Mouse (Mus musculus): ENCODE measurements around the gene Plekhj1.
"Not testable (repeated sequence)": the region's sequence is repeated elsewhere in the genome, so short reads cannot be mapped to it uniquely, and the experiment has no call there.

The Plekhj1 gene

DNA sequence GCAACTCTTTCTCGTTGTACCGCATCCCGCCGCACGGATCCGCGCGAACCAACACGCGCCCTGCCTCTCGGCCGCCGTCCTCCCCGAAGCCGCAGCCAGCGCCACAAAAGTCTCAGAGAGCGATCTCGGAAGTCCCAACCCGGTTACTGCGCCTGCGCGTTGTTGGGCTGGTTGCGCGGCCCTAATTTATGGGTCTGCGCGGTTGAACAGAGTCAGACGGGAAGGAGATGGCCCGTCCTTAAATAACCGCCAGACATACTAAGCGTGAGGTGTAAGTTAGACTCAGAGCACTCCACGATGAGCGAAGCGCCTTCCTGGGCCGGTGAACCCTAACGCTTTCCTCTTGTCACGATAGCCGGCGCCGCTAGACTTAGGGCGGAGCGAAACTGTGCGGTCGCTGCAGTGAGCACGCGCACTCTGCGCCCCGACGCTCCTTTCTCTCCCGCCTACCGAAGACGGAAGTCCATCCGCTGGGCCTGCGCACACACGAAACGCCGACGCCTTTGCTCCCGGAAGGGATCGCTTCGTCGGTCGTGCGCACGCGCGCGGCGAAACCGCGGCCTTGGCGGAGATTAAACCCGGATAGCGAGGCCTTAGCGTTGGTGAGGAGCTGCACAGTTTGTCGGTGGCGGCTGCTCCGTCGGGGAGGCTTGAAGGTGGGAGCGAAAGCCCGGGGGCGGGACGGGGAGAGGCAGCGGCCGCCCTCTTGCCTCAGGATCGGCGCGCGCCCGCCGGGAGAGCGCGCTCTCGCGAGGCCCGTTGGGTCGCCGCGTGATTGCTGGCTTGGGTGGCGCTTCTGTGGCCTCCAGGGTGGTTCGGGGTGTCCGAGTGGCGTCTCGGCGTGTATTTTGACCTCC, at the start of gene Plekhj1, which contains the start of gene Sf3a2:
Plekhj1 (minus strand) TSS at position 477 of the 857 bp plus-strand sequence.
Sf3a2 (plus strand) TSS at position 49 of the 857 bp plus-strand sequence.
- DNase-seq: peak; percentile 97

DNA sequence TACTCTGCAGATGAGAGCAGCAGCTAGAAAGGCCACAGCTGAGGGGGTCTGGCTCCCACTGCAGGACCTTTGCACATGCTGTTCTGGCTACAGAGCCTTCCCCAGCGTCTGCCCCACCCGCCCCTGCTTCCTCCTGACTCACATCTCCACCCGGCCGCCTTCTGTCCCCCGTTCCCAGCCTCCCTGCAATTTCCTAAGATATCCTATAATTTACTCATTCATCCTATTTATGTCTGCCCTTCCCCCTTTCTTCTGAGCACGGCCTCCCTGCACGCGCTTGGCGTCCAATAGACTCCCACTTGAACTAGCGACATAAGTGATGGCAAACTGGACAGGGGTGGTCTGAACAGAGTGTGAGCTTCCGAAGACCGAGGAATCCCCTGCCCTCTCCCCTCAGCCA, 47.3 kb upstream of the Plekhj1 start:
- peak; percentile 54 for DNase-seq

DNA sequence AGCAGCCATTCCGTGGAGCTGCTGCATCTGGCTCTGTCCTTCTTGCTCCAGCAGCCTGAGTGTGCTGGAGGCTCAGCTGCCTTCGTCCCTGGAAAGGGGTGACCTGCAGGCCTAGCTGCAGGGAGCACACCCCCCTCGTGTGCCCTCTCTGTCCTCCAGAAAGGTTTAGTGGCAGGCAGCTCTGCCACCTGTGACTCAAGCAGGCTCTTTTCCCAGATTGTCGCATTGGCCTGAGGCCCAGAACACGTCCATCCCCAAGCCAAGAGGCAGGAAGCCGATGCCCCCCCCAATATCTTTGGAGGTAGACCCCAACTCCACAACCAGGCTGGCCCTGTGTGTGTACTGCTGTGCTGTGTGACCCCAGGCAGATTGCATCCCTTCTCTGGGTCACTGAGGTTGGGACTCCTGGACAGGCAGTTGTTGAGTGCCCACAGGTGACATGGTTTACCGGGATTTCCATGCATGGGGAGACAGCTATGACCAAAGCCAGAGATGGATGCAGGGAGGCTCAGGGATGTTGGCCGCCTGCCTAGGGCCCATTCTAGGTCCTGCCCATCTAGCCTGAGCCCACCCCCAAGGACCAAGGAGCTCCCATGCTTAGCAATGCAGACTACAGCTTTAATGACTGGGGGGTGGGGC, 46.7 kb upstream of the Plekhj1 start:
- no peak for DNase-seq

DNA sequence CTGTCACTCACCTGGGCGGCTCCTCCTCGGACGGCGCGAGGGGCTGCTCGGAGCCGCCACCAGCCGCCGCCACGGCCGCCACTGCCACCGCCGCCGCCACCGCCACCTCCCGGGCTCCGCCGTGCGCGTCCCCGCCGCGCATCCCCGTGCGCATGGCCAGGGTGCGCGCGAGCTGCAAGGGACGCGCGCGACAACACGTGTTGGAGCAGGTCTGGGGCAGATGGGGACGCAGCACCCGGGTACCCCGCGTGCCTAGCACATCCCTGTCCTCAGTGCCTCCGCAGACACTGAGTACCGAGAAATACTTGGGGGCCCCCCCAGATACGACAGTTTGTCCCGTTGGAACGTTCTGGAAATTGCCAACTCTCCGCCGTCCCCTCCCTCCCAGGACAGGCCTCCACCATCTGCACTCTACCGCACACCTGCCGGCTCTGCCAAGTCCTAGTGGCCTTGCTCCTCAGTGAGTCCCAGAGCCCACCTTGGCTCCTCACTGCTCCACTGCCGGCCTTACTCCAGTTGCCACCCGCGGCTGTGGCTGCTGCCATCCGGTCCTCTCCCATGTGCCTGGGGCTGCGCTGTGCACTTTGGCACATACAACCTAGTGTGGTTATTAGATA, 45.6 kb upstream of the Plekhj1 start, which contains the start of gene Lingo3:
Lingo3 (minus strand) TSS at position 109 of the 617 bp plus-strand sequence.
- peak; percentile 72 for DNase-seq

DNA sequence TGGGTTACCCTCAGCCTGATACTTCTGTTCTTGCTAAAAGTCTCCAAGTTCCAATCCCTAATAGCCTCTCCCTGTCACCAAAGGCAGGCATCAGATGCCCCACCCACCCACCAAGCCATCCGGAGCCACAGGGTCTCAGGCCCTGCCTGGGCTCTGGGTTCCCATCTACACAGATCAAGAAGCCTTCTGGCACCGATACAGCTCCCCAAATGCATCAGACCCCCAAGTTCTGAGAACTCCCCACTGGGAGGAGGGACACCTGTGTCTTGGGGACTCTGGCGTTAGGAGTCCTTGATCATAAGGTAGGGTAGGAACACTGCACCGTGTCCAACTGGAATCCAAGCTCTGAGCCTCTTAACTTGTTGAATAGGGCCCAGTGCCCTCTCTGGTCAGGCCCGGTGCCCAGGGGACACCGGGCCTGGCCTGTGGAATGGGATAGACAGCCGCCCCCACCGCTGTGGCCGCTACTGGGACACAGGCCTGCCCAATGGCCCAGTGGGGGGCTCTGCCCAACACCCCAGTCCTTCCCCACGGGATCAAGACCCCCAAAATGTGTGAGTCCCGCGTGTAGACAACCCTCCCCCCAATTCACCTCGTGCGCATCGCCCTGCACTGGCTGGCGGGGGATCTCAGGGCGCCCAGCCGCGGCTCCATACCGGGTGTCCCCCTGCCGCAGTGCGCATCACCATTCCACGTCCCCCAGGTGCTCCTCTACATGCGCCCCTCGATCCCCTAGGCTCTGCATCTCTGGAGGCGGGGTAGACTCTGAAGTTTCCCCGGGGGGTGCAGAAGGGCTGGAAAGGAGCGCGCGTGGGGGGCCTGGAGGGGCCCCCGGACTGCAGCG, 44.9 kb upstream of the Plekhj1 start:
- no peak for DNase-seq

DNA sequence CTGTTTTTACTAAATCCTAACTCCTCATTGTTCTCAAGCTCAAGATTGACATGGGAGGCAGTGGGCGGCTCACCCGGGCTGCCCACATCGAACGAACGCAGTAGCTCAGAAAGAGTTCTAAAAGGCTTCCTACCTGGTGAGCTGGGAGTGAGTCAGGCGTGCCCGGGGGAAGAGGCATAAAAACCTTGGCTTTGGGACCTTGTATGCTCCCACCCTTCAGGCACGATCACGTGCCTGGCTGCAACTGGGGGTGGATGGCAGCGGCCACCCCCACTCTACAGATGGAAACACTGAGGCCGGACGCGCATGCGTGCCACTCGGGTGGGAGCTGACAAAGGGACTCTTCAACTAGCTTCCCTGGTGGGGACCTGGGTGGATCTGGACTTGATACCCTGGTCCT, 43.9 kb upstream of the Plekhj1 start:
- DNase-seq: no peak

DNA sequence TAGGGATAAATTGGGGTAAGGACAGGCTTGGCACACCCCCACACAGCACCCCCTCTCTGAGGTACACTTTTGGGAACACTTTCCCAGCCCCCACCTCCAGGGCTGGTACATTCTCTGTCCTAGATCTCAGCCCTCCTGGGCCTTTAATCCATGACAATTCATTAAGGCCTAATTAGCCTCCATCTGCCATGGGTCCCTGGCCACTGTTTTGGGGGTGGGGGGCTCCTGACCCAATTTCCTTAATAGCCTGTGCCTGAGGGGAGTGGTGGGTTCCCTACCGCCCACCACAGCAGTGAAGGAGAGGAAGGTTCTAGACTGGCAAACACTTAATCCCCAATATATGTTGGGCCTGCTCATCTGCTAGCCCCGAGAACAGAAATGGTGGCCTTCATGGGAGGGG, 43.3 kb upstream of the Plekhj1 start:
- DNase-seq: no peak

DNA sequence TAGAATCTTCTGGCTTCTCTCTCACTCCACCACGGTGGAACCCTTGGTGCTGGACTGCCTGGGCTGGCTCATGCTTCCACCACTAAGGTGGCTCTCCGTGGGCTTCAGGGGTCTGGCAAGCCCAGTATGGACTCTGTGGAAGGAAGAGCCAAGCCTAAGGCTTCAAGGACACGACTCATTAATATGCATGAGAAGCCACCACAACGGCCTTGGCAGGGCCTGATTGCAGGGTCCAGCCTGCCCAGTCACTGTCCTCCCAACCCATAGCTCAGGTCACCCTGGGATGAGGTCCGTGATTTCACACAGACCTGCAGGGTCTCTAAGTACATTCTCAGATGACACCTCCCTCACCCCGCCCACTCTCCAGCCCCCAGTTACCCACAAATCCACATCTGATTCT, 41.4 kb upstream of the Plekhj1 start:
- no peak for DNase-seq

DNA sequence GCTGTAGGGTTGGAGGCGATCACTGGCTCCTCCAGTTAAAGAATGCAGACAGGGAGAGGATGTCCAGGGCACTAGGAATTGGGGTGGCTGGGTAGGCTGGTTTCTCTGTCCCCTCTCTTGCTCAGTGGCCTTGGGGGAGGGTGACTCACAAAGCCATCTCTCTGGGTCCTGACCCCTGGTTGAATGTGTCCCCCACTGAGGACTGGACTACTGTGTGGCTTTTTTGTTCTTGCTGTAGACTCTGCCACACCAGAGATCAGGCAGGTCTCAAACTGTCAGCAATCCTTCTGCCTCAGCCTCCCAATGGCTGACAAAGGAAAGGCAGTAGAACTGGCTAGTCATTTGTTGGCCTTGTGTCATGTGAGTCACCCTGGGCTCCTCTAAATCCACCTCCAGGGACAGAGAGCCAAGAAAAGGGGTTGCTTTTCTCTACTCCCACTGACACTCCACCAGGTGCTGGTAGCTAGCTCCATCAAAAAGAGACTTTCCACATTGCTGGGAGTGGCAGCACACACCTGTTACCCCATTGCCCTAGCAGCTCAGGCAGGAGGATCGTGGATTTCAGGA, 40.0 kb upstream of the Plekhj1 start:
- DNase-seq: no peak

DNA sequence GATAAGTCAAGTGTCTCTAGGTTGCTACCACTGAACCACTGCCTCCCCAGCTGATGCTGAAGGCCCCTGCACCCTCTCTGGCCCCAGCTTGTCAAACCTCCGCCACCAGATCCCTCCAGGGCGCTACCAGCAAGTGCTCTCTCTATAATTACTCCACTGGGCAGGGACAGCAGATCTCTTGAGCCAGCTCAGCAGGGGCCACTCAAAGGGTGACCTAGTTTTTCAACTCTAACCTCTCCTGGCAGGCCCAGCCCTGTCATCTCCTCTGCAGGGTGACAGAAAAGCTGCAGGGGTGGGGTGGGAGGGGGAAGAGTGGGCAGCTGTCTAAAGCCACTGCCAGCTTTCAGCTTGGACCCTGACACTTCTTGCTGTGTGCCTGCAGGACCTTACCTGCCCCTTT, 39.4 kb upstream of the Plekhj1 start:
- DNase-seq: no peak

DNA sequence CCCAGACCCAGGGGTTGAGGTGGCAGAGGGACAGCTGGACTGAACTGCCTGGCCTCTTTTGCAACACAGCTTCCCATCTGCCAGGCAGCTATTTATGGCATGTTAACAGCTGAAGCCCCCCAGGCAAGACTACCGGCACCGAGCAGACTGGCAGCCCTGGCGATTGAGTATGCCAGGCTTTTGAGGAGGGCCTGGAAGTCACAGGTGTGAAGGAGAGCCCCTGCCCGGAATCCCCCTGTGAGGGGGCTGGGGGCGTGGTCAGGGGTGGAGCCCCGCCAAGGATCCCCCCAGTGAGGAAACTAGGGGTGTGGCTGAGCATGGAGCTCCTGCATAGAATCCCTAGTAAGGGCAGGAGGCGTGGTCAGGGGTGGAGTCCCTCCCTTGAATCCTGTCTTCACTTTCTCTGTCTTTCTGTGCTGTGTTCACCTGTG, 38.5 kb upstream of the Plekhj1 start:
- no peak for DNase-seq

DNA sequence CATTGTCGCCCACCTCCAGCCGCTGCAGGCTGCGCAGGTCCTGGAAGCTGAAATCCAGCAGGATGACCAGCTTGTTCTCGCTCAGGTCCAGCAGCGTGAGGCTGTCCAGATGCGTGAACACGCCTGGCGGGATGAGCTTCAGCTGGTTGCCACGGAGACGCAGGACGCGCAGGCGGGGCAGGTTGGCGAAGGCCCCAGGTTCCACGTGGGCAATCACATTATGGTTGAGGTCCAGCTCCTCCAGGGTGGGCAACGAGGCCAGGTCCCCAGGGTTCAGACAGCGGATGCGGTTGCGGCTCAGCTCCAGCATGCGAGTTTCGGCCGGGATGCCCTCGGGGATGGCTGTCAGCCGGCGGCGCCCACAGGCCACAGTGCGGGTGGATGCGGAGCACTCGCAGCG, 37.2 kb upstream of the Plekhj1 start:
- DNase-seq: no peak

DNA sequence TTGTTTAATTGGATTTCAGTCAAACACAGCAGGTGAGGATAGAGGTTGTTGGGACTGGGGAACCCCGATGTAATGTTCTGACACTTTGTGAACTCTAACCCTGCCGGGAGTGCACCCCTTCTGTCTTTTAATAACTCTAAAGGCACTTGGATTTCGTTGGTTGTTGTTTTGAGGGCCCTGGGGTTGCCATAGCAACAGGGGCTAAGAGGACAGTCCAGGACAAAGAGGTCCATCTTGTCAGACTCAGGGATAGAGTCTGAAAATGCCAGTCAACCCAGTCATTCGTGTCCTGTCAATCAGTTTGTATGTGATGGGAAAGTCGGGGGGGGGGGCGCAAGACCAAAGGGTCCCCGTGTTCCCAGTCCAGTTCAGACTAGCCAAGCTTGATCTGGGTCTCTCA, 34.4 kb upstream of the Plekhj1 start:
- no peak for DNase-seq

DNA sequence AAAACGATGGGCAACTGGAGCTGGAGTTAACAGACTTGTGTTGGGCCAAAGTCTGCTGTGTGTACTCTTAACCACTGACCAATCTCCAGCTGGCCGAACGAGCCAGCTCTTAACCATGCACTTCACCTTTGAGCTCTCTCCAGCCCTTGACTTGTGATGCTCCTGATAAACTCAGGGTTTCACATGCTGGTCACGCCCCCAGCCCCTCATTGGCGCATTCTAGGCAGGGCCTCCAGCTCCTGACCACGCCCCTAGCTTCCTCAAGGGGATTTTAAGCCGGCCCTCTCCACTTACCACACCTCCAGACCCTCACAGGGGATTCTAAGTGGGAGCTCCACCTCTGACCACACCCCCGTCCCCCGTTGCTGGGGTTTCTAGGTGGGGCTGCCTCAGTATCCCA, 32.7 kb upstream of the Plekhj1 start:
- no peak for DNase-seq

DNA sequence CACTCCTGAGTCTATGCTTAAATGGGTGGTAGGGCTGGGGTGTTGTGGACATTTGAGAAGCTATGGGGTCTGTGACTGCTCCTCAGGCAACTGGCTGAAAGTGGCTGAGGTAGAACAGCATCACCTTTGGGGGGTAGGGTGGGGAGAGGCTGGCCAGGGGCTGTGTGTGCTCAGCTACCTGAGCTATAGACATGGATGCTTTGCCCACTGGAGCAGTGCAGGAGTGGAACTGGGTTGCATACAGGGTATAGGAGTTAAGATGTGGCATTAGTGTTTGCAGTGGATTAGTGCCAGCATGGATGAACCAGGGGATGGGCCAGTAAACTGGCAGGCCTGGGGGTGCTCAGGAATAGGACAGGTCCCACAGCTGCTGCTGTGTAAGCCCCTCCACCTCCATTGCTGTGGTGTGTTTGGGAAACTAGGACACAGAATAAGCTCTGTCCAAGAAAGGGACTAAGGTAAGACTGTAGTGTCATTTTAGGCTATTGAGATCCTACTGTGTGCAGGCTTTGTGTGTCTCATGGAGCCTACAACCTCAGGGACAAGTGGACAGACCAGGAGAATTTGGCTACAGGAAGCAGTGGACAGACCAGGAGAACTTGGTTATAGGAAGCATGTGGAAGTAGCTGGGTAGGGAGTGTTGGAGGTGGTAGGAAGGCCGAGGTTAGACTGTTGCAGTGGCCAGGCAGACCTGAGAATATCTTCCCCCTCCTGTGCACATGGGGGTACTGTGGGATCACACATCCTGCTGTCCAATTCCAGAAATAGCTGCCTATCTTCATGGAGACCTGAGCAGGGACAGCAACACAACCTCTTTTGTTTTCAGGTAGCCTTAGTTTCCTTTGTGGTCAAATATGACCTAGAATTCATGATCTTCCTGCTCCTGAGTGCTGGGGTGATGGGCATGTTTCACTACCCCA, 31.2 kb upstream of the Plekhj1 start:
- no peak for DNase-seq

DNA sequence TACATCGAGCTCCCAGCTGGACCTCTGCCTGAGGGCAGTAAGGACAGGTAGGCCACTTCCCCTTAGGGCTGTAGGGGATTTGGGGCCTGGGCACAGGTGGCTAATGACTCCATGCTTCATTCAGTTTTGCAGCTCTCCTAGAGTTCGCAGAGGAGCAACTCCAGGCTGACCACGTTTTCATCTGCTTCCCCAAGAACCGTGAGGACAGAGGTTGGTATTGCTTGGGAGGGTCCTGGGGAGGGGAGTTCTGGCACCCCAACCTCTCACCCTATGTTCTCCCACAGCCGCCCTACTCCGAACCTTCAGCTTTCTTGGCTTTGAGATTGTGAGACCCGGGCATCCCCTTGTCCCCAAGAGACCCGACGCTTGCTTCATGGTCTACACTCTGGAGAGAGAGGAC, 30.2 kb upstream of the Plekhj1 start:
- DNase-seq: not testable (repeated sequence)

DNA sequence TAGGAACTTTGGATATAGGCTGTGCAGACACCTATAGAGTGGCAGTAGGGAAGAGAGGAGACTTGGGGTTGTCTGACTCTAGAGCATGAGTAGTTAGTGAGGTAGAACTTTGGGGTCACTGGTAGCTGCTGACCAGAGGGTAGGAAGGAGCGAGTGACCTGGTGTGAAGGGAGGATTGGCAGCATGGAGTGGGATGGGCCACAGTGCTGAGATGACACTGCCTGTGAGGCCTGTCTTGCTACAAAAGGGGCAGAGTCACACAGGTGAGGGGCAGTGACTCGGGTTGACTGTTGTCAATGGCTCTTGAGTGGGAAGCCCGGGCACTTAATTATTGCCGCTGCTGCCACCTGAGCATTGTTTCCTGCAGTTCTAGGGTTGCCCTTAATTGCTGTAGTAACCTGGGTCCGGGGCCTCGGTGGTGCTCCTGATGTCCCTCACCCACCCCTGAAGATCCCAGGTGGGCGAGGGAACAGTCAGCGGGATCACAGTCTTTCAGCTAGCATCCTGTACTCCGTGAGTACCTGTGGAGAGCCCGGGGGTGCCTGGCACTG, 29.5 kb upstream of the Plekhj1 start:
- no peak for DNase-seq

DNA sequence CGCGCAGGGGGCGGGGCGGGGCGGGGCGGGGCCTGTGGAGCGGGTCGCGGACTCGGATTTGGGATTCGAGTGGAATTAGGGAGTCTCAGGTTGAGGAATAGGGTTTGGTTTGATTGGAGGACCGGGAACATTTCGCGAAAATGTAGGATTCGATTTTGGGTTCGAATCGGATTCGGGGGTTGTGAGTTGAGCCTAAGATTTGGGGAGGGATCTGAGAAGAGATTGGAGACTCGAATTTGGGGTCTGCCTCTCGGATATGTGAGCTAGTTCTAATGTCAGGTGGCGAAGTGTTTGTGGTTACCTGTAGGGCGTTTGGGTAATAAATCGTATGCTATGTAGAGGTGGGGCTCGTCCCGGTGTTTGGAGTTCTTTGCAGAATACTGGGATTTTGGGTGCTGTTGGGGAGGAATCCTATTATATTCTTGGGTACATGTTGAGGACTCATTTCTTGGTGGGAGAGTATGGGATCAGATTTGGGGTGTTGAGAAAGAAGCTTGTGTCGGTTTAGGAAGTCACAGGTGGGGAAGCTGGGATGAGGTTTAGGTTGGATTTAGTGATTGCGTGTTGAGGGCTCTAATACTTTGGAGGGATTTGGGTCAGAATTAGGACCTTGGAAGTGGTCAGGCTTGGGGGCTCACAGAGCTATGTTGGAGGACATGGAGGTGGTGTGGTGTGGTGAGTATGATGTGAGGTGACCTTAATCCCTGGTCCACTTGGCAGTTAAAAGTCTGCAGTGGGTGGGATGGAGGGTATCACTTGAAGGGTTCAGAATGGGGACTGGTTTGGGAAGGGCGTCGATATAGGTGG, 28.8 kb upstream of the Plekhj1 start:
- DNase-seq: no peak

DNA sequence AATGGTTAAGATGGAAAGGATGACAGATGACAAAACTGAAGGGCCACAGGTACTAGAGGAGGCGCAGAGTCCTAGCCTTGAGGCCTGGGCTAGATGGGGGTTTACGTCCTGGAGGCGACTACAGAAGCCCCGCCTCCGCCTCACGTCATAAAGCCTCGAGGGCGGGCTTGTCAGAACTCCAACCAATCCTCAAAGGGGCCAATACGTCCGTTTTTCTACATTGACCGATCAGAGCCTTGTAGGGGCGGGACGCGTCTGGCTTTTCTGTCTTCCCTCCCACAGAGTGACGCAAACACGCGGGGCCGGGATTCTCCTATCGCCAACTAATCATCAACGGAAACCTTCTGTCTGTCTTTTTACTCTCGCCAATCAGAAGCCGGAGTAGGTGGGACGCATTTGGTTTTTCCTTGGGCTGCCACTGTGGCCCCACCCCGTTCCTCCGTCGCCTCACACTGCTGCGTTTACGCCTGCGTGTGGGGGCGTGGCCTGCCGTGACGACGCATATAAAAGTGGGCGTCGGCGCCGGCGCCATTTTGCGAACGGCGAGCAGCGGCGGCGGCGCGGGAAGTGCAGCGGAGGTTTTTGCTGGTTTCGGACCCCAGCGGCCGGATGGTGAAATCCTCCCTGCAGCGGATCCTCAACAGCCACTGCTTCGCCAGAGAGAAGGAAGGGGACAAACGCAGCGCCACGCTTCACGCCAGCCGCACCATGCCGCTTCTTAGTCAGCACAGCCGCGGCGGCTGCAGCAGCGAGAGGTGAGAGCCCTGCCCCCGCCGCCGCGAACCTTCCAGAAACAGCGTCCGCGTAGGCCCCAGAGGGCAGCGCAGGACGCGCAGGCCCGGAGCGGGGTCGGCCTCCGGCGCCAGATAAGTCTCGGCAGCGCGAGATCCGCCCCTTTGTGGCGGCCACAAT, 28.0 kb upstream of the Plekhj1 start, which contains the start of gene Oaz1:
Oaz1 (plus strand) TSS at position 506 of the 912 bp plus-strand sequence.
- DNase-seq: peak; percentile 97

Data from right cerebral cortex, postnatal 14 days (tissue).